Mouse (Mus musculus) stomach, postnatal 0 days (tissue): Measurements from ENCODE around the gene Pigw. TPM values are rescaled to one million over a fixed set of nuclear protein-coding genes. Genes with fewer than 3 reads are reported as not detected.
A peak's percentile ranks its signal among the peaks of the same experiment; 100 is the strongest.

ENCODE experiments used
- ATAC-seq: fragments of 200-750 bp; cut with Nextera tagmentation; 2 replicates; pipeline ENCODE4 v1.8.0; 2017; ENCODE audit not compliant: low FRiP score, low TSS enrichment
- DNase-seq: peaks from one replicate; pipeline ENCODE4 v3.0.0-alpha.2; 2016; ENCODE audit warnings: low spot score
- H3K27ac ChIP-seq: fragments of 300-500 bp; sonication (generic); replicated peaks from 2 replicates; pipeline ENCODE4 v1.5.1; 2014; ENCODE audit warnings: mild to moderate bottlenecking, control low read depth
- H3K27me3 ChIP-seq: fragments of 300-500 bp; sonication (generic); 2 replicates; pipeline ENCODE4 v1.6.1; 2014; ENCODE audit warnings: low read length; ENCODE audit not compliant: control insufficient read depth, insufficient read depth
- H3K36me3 ChIP-seq: fragments of 300-500 bp; sonication (generic); 2 replicates; pipeline ENCODE4 v1.6.1; 2014; ENCODE audit warnings: low read length, mixed read lengths; ENCODE audit not compliant: control insufficient read depth, insufficient read depth
- H3K4me1 ChIP-seq: fragments of 300-500 bp; sonication (generic); replicated peaks from 2 replicates; pipeline ENCODE4 v1.6.1; 2014; ENCODE audit warnings: antibody characterized with exemption; ENCODE audit not compliant: control insufficient read depth, insufficient read depth
- H3K4me2 ChIP-seq: fragments of 300-500 bp; sonication (generic); replicated peaks from 2 replicates; pipeline ENCODE4 v1.6.1; 2014; ENCODE audit warnings: low read depth, mild to moderate bottlenecking, control low read depth, moderate library complexity
- H3K4me3 ChIP-seq: fragments of 300-500 bp; sonication (generic); 2 replicates; pipeline ENCODE4 v1.5.1; 2014; ENCODE audit warnings: low read depth, low read length, control low read depth
- H3K9ac ChIP-seq: fragments of 300-500 bp; sonication (generic); 2 replicates; pipeline ENCODE4 v1.6.1; 2014; ENCODE audit warnings: mild to moderate bottlenecking, low read length, control low read depth, mixed read lengths
- H3K9me3 ChIP-seq: fragments of 300-500 bp; sonication (generic); 2 replicates; pipeline ENCODE4 v1.6.1; 2016; ENCODE audit warnings: low read length; ENCODE audit not compliant: control insufficient read depth
- CTCF ChIP-seq: IDR thresholded peaks from 2 replicates; pipeline ENCODE4 v1.5.1; 2016; ENCODE audit warnings: antibody characterized with exemption, low read depth, mild to moderate bottlenecking, moderate library complexity
- EP300 ChIP-seq: optimal IDR thresholded peaks from 2 replicates; pipeline ENCODE3; 2016; ENCODE audit warnings: antibody characterized with exemption
- WGBS: fragments of 180-500 bp; shearing (Covaris S2); extraction: QIAGEN DNeasy Blood & Tissue Kit; methylation state at CpG from one replicate; pipeline ENCODE4 v1.1.7; 2014; 5-methylcytosine and 5-hydroxymethylcytosine counted together
- polyA plus RNA-seq: library from polyadenylated mRNA; unstranded; fragments of >200 nt; fragmentation: Nextera tagmentation; extraction: Ambion mirVana; gene quantifications from 2 replicates; pipeline ENCODE4 v1.2.1, GENCODE M21; 2015

The Pigw gene
- polyA plus RNA-seq, 1 experiment from 2014 or later, result 1.8 TPM

DNA sequence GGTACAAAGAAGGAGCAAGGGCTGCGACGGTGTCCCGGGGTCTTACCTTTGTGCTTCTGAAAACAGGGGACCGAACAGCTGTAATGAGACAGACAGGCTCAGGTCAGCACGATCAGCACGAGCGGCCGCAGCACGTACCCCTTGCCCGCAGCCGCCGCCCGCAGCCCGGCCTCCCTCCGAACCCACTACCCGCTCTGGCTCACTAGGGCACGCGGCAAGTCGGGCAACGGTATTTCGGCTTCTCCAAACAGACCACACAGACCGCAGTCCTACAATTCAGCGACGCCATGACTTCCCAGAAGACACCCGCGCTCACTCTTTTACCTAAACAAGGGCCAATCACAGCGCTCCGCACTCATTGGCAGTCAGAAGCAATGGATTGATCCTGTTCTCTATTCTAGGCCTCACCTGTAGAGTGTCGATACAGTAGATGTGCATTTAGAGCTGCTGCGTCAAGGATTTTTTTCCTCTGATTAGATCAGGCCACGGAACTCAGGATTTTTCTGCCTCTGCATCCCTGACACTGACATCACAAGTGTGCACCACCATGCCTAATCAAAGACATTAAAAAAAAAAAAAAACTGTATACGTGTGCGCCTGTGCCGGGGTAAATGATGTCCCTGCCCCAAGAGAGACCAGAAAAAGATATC, 36.1 kb upstream of the Pigw start, which contains the start of gene Znhit3:
Gene Znhit3, minus strand, starts transcription at position 314 of the 650 bp plus-strand sequence.
- H3K4me3 ChIP-seq, result peak within 1 kb of the TSS; percentile 75
- WGBS, result 4% methylated on average over 34 of the region's 34 CpGs
- DNase-seq, result peak; percentile 83
- H3K9ac ChIP-seq, result peak within 1 kb of the TSS; percentile 83
- no peak within 1 kb of the TSS for H3K27ac ChIP-seq
- H3K36me3 ChIP-seq, result peaks cover 7% of the 10 kb centered on the region; the same call in 1 of the 2 replicates
- peak within 1 kb of the TSS; percentile 87 for H3K4me2 ChIP-seq
- peak; percentile 93 for ATAC-seq
- H3K27me3 ChIP-seq, result no peaks in the 10 kb centered on the region
- H3K9me3 ChIP-seq, result no peaks in the 10 kb centered on the region
- TF ChIP-seq CTCF (peak; percentile 26; the same call in 1 of the 2 replicates), EP300 (no peak)
- no peaks in the 10 kb centered on the region for H3K4me1 ChIP-seq

- no peak overlapping the region for H3K27ac ChIP-seq
- no peak overlapping the region for H3K4me2 ChIP-seq
- TF ChIP-seq CTCF (peak; percentile 15; the same call in 1 of the 2 replicates), EP300 (no peak)
- H3K36me3 ChIP-seq, result peaks cover 14% of the 10 kb centered on the region
- no peak overlapping the region for H3K9ac ChIP-seq
- ATAC-seq (no peak), DNase-seq (no peak)
- H3K4me1 ChIP-seq, result no peaks in the 10 kb centered on the region
- H3K9me3 ChIP-seq, result no peaks in the 10 kb centered on the region
- WGBS, result 83% methylated on average over 5 of the region's 5 CpGs
- no peak overlapping the region for H3K4me3 ChIP-seq
- no peaks in the 10 kb centered on the region for H3K27me3 ChIP-seq
These were observed 34.6 kb upstream of the Pigw start for GRCm38 (mm10) chr11:84914673-84915072.

DNA sequence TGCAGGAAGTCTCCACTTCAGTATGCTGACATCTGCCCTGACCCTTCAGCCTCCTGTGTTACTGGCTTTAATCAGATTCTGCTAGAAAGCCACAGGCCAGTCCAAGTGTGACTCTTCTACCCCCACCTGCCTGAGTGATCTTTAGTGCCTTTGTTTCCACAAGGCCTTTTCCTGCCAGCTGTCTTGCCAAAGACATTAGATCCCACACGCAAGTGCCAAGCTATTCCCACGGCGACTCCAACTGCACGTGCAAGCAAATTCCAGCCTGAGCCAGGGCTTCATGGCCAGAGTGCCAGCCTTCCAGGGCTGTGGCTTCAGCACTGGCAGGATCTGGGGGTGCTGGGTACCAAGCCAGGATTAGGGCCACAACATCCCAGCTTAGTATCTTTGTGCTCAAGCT, 30.3 kb upstream of the Pigw start:
- Histone ChIP-seq H3K4me2 (no peak overlapping the region), H3K4me1 (no peaks in the 10 kb centered on the region), H3K9me3 (no peaks in the 10 kb centered on the region), H3K36me3 (peaks cover 15% of the 10 kb centered on the region), H3K4me3 (no peak overlapping the region), H3K27ac (no peak overlapping the region), H3K27me3 (no peaks in the 10 kb centered on the region), H3K9ac (no peak overlapping the region)
- TF ChIP-seq CTCF (no peak), EP300 (no peak)
- DNase-seq (no peak), ATAC-seq (no peak)
- 78% methylated on average over 4 of the region's 4 CpGs for WGBS

DNA sequence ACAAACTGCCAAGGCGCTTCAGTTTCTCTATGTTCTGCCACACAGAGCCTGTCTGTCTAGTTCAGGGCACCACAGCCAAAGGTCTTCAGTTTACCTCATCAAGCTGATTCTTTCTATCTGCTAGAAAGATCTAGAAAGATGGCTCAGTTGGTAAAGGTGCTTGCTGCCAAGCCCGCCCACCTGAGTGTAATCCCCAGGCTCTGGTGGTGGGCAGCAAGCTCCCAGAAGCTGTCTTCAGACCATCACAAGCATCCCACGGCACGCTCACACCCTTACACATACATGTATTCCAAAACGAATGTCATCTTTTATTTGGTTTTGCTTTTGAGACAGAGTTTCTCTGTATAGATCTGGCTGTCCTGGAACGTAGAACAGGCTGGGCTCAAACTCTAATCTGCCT, 28.4 kb upstream of the Pigw start:
- H3K36me3 ChIP-seq, result peaks cover 19% of the 10 kb centered on the region
- no peak for ATAC-seq
- 88% methylated on average over 6 of the region's 6 CpGs for WGBS

GRCm38 (mm10) chr11:84907081-84907480, 27.0 kb upstream of the Pigw start:
- no peak for ATAC-seq
- no peak overlapping the region for H3K4me2 ChIP-seq
- no peak overlapping the region for H3K4me3 ChIP-seq
- H3K4me1 ChIP-seq, result no peaks in the 10 kb centered on the region
- no peak overlapping the region for H3K9ac ChIP-seq
- DNase-seq, result no peak
- peaks cover 22% of the 10 kb centered on the region for H3K36me3 ChIP-seq
- 63% methylated on average over 3 of the region's 3 CpGs for WGBS
- H3K27me3 ChIP-seq, result no peaks in the 10 kb centered on the region
- H3K27ac ChIP-seq, result no peak overlapping the region
- no peak for TF ChIP-seq EP300
- TF ChIP-seq CTCF, result no peak
- no peaks in the 10 kb centered on the region for H3K9me3 ChIP-seq

More for the DNA sequence above, 28.4 kb upstream of the Pigw start:
- Histone ChIP-seq H3K9me3 (no peaks in the 10 kb centered on the region), H3K4me3 (no peak overlapping the region), H3K4me2 (no peak overlapping the region), H3K27me3 (no peaks in the 10 kb centered on the region), H3K4me1 (no peaks in the 10 kb centered on the region), H3K27ac (no peak overlapping the region), H3K9ac (no peak overlapping the region)
- TF ChIP-seq EP300 (no peak), CTCF (no peak)
- DNase-seq, result no peak

DNA sequence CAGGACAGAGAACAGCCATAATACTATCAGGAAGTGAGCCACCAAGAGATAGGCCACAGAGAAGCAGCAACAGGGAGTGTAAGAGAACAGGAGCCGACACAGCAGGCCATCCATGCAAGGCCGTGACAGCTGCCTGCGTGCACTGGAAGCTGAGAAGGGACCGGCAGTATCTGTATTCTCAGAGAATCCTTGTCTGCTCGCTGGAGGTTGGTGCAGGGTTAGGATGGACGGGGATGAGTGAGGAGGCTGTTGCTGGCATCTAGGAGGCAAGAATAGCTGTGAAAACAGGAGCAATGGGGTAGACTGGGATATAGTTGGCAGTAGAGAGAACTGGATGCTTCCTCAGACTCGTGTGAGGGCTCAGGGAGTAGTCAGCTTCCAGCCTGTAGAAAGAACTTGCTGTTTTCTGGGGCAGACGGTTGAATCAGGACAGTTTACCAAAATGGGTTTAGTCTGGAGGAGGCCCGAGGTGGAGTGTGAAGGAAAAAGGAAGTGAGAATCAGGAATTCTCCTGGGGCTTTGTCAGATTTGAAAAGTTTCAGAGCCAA, 24.6 kb upstream of the Pigw start:
- ATAC-seq (no peak), DNase-seq (no peak)
- H3K4me1 ChIP-seq, result no peaks in the 10 kb centered on the region
- no peak overlapping the region for H3K9ac ChIP-seq
- no peaks in the 10 kb centered on the region for H3K9me3 ChIP-seq
- H3K27ac ChIP-seq, result no peak overlapping the region
- 85% methylated on average over 9 of the region's 9 CpGs for WGBS
- TF ChIP-seq CTCF, result no peak
- no peak for TF ChIP-seq EP300
- no peaks in the 10 kb centered on the region for H3K27me3 ChIP-seq
- peaks cover 19% of the 10 kb centered on the region for H3K36me3 ChIP-seq
- H3K4me2 ChIP-seq, result no peak overlapping the region
- no peak overlapping the region for H3K4me3 ChIP-seq
